Mouse (Mus musculus) heart, postnatal 25 days (tissue): ENCODE measurements around the gene Crb1. TPM values are rescaled to one million over a fixed set of nuclear protein-coding genes. Genes with fewer than 3 reads are reported as not detected.

Source experiments
- DNase-seq: peaks from one replicate; pipeline ENCODE4 v3.0.0; 2022; ENCODE audit warnings: low spot score
- intact Hi-C: fragments of 180-260 bp; cut with DNase I; formaldehyde crosslinking; loops from one replicate; pipeline ENCODE4 v1.15.1; 2025
- total RNA-seq, 2 experiments: library from RNA; stranded (reverse); gene quantifications; 2 replicates each; pipeline ENCODE4 v1.2.3; 2021

Crb1 gene
- total RNA-seq, 2 experiments from 2014 or later, result 0.25 to 0.52 TPM

GRCm38 (mm10) chr1:139234611-139235568, 142.0 kb downstream of the Crb1 start:
- intact Hi-C loops, result no loop called here

GRCm38 (mm10) chr1:139232636-139233035, 144.3 kb downstream of the Crb1 start:
- no peak for DNase-seq
- intact Hi-C loops, result no loop called here

More at GRCm38 (mm10) chr1:139234611-139235568, 142.0 kb downstream of the Crb1 start:
- no peak for DNase-seq

- no peak for DNase-seq
- intact Hi-C loops, result no loop called here
Measured at GRCm38 (mm10) chr1:139224309-139224949, 152.5 kb downstream of the Crb1 start.

GRCm38 (mm10) chr1:139223804-139224203, 153.1 kb downstream of the Crb1 start:
- intact Hi-C loops, result no loop called here

GRCm38 (mm10) chr1:139215311-139215710, 161.6 kb downstream of the Crb1 start:
- no peak for DNase-seq
- intact Hi-C loops, result no loop called here

More at GRCm38 (mm10) chr1:139223804-139224203, 153.1 kb downstream of the Crb1 start:
- no peak for DNase-seq

- DNase-seq, result no peak
- intact Hi-C loops, result no loop called here
Measured at GRCm38 (mm10) chr1:139210505-139210904, 166.4 kb downstream of the Crb1 start.

GRCm38 (mm10) chr1:139209796-139210195, 167.1 kb downstream of the Crb1 start:
- intact Hi-C loops, result no loop called here
- DNase-seq, result no peak

GRCm38 (mm10) chr1:139206259-139206658, 170.6 kb downstream of the Crb1 start:
- intact Hi-C loops, result no loop called here

GRCm38 (mm10) chr1:139203026-139203425, 173.9 kb downstream of the Crb1 start:
- DNase-seq, result no peak
- intact Hi-C loops, result no loop called here

More at GRCm38 (mm10) chr1:139206259-139206658, 170.6 kb downstream of the Crb1 start:
- DNase-seq, result no peak

GRCm38 (mm10) chr1:139194428-139195028, 182.4 kb downstream of the Crb1 start:
- no peak for DNase-seq
- intact Hi-C loops, result no loop called here

GRCm38 (mm10) chr1:139194011-139194410, 182.9 kb downstream of the Crb1 start:
- no peak for DNase-seq
- intact Hi-C loops, result no loop called here

- intact Hi-C loops, result no loop called here
- no peak for DNase-seq
Measured at GRCm38 (mm10) chr1:139192635-139193034, 184.3 kb downstream of the Crb1 start.

- intact Hi-C loops, result no loop called here
- no peak for DNase-seq
Measured at GRCm38 (mm10) chr1:139180481-139181149, 196.3 kb downstream of the Crb1 start.

- intact Hi-C loops, result no loop called here
Measured at GRCm38 (mm10) chr1:139179707-139180106, 197.2 kb downstream of the Crb1 start.

GRCm38 (mm10) chr1:139174058-139174832, 202.7 kb downstream of the Crb1 start:
- intact Hi-C loops, result no loop called here

More at GRCm38 (mm10) chr1:139179707-139180106, 197.2 kb downstream of the Crb1 start:
- no peak for DNase-seq

GRCm38 (mm10) chr1:139162814-139163213, 214.1 kb downstream of the Crb1 start:
- intact Hi-C loops, result loop anchor here (5.0 kb wide), 1 partner anchor 104 kb away; no protein-coding TSS in a partner anchor
- DNase-seq, result no peak

More at GRCm38 (mm10) chr1:139174058-139174832, 202.7 kb downstream of the Crb1 start:
- no peak for DNase-seq

GRCm38 (mm10) chr1:139161619-139162018, 215.3 kb downstream of the Crb1 start:
- intact Hi-C loops, result loop anchor here (5.0 kb wide), 1 partner anchor 106 kb away; no protein-coding TSS in a partner anchor
- no peak for DNase-seq

- intact Hi-C loops, result loop anchor here (1.0 to 2.0 kb wide), 2 partner anchors 204 to 322 kb away; no protein-coding TSS in a partner anchor
Measured at GRCm38 (mm10) chr1:139156397-139156796, 220.5 kb downstream of the Crb1 start.

GRCm38 (mm10) chr1:139153493-139153892, 223.4 kb downstream of the Crb1 start:
- intact Hi-C loops, result no loop called here
- no peak for DNase-seq

More at GRCm38 (mm10) chr1:139156397-139156796, 220.5 kb downstream of the Crb1 start:
- no peak for DNase-seq
